Mouse (Mus musculus): ENCODE results near the gene Mlxipl. TPM values are rescaled to one million over a fixed set of nuclear protein-coding genes. Genes with fewer than 3 reads are reported as not detected.

Mlxipl gene
- total and polyA plus RNA-seq, 3 experiments: 0.22 TPM; not detected in 2

DNA sequence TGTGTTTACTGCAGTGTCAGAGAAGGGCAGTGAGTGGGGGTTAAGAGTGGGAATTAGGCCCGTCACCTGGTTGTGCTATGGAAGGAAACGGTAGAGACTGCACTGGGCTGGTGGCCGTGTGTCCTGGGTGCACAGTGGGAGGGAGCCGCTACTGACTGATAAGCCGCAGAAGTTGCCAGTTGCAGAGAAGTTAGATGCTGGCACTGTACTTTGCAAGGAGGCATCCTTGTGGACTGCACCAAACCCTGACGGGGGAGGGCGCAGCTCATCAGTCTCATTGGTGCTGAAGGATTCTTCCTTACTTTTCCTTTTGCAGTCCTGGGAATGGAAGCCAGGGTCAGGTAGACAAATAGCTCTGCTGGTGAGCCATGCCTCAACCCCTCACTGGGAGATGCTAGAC, 72.0 kb downstream of the Mlxipl start:
- no peak for DNase-seq (ENCODE audit: low spot score)
- Histone ChIP-seq H3K4me3 (ENCODE audit: low read depth, low read length) (no peak overlapping the region), H3K9me3 (replicated peaks) (no peaks in the 10 kb centered on the region), H3K4me1 (ENCODE audit: insufficient read depth, low read depth, low read length) (peaks cover 19% of the 10 kb centered on the region), H3K36me3 (replicated peaks) (peaks cover 76% of the 10 kb centered on the region), H3K27me3 (ENCODE audit: insufficient read depth, low read length) (no peaks in the 10 kb centered on the region)
- ATAC-seq (ENCODE audit: extremely low read depth, insufficient number of reproducible peaks, low FRiP score, poor library complexity, severe bottlenecking): no peak
- no peak for TF ChIP-seq TAL1 (conservative IDR thresholded peaks at IDR 0.05; ENCODE audit: low read depth, low read length)
- TF ChIP-seq CTCF (IDR thresholded peaks at IDR 0.05; ENCODE audit: low read depth, low read length): no peak
- TF ChIP-seq GATA1 (IDR thresholded peaks at IDR 0.05; ENCODE audit: borderline replicate concordance, low read length): no peak
- no peak for TF ChIP-seq POLR2AphosphoS5 (IDR thresholded peaks at IDR 0.05; ENCODE audit: insufficient replicate concordance, low read depth, low read length)
- TF ChIP-seq GATA2 (IDR thresholded peaks at IDR 0.05; ENCODE audit: borderline replicate concordance, low read depth, low read length): no peak

DNA sequence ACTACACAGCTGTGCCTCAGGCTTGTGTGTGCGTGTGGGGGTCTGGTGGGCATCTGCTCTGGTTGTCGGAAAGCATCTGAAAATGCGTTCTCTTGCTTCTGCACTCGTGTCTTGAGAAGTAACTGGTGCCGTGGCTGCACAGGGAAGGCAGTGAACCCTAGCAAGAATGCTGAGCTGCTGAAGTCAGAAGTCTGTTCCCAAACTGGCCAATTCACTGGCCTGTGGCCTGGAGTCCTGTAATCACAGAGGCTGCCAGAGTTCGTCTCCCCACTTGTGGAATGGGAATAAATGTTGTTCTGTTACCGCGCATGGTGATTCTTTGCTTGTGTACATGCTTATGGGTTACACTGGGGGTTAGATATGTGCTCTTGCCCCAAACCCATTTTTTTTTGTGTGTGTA, 72.7 kb downstream of the Mlxipl start:
- Histone ChIP-seq H3K27me3 (ENCODE audit: insufficient read depth, low read length) (no peaks in the 10 kb centered on the region), H3K36me3 (replicated peaks) (peaks cover 69% of the 10 kb centered on the region), H3K4me1 (ENCODE audit: insufficient read depth, low read depth, low read length) (peaks cover 18% of the 10 kb centered on the region), H3K4me3 (ENCODE audit: low read depth, low read length) (no peak overlapping the region), H3K9me3 (replicated peaks) (no peaks in the 10 kb centered on the region)
- TF ChIP-seq GATA2 (IDR thresholded peaks at IDR 0.05; ENCODE audit: borderline replicate concordance, low read depth, low read length) (no peak), GATA1 (IDR thresholded peaks at IDR 0.05; ENCODE audit: borderline replicate concordance, low read length) (no peak), TAL1 (conservative IDR thresholded peaks at IDR 0.05; ENCODE audit: low read depth, low read length) (no peak), CTCF (IDR thresholded peaks at IDR 0.05; ENCODE audit: low read depth, low read length) (no peak), POLR2AphosphoS5 (IDR thresholded peaks at IDR 0.05; ENCODE audit: insufficient replicate concordance, low read depth, low read length) (no peak)
- DNase-seq (ENCODE audit: low spot score) (no peak), ATAC-seq (ENCODE audit: extremely low read depth, insufficient number of reproducible peaks, low FRiP score, poor library complexity, severe bottlenecking) (no peak)

DNA sequence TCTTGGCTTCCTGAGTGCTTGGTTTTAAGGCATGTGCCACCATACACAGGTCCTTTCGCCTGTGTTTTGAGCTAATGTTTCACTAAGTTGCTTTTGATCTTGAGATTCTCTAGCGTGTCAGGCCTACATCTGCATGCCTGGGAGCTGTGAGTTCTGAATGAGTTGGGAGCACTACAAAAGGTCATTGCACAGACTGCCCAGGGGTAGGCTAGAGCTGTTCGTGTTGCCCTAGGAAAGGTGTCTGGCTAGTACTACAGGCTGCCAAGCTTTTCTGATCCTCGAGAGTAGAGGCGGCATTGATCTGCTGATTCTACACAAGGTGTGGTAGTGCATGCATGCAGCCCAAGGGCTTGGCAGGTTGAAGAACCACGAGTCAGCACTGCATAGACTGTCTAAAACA, 73.1 kb downstream of the Mlxipl start:
- Histone ChIP-seq H3K36me3 (replicated peaks) (peaks cover 65% of the 10 kb centered on the region), H3K27me3 (ENCODE audit: insufficient read depth, low read length) (no peaks in the 10 kb centered on the region), H3K4me1 (ENCODE audit: insufficient read depth, low read depth, low read length) (peaks cover 19% of the 10 kb centered on the region), H3K9me3 (replicated peaks) (no peaks in the 10 kb centered on the region), H3K4me3 (ENCODE audit: low read depth, low read length) (no peak overlapping the region)
- DNase-seq (ENCODE audit: low spot score) (no peak), ATAC-seq (ENCODE audit: extremely low read depth, insufficient number of reproducible peaks, low FRiP score, poor library complexity, severe bottlenecking) (no peak)
- TF ChIP-seq POLR2AphosphoS5 (IDR thresholded peaks at IDR 0.05; ENCODE audit: insufficient replicate concordance, low read depth, low read length) (no peak; the same call in 1 of the 2 replicates), CTCF (IDR thresholded peaks at IDR 0.05; ENCODE audit: low read depth, low read length) (no peak), GATA2 (IDR thresholded peaks at IDR 0.05; ENCODE audit: borderline replicate concordance, low read depth, low read length) (no peak), TAL1 (conservative IDR thresholded peaks at IDR 0.05; ENCODE audit: low read depth, low read length) (no peak), GATA1 (IDR thresholded peaks at IDR 0.05; ENCODE audit: borderline replicate concordance, low read length) (no peak)

DNA sequence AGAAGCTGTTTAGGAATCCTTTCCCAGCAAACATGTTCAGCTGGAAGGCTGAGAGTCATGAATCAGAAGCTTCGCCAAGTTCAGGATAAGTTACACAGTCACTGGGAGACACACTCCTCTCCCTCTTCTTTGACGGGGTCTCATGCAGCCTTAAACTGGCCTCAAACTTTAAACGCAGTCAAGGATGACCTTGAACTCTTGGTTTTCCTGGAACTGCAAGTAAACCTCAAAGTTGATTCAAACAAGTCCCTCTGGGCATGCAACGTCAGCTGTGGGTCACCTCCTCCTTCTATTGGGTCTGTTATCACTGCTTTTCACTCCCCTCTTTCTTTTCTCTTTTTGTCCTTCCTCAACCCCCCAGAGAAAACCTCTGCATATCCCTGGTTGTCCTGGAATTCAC, 77.2 kb downstream of the Mlxipl start:
- no peak for TF ChIP-seq GATA2 (IDR thresholded peaks at IDR 0.05; ENCODE audit: borderline replicate concordance, low read depth, low read length)
- no peak for TF ChIP-seq GATA1 (IDR thresholded peaks at IDR 0.05; ENCODE audit: borderline replicate concordance, low read length)
- no peak for TF ChIP-seq POLR2AphosphoS5 (IDR thresholded peaks at IDR 0.05; ENCODE audit: insufficient replicate concordance, low read depth, low read length)
- TF ChIP-seq CTCF (IDR thresholded peaks at IDR 0.05; ENCODE audit: low read depth, low read length): no peak
- TF ChIP-seq TAL1 (conservative IDR thresholded peaks at IDR 0.05; ENCODE audit: low read depth, low read length): no peak
- Histone ChIP-seq H3K36me3 (replicated peaks) (peaks cover 47% of the 10 kb centered on the region), H3K27me3 (ENCODE audit: insufficient read depth, low read length) (no peaks in the 10 kb centered on the region), H3K9me3 (replicated peaks) (no peaks in the 10 kb centered on the region), H3K4me1 (ENCODE audit: insufficient read depth, low read depth, low read length) (peaks cover 29% of the 10 kb centered on the region), H3K4me3 (ENCODE audit: low read depth, low read length) (no peak overlapping the region)
- DNase-seq (ENCODE audit: low spot score): no peak
- no peak for ATAC-seq (ENCODE audit: extremely low read depth, insufficient number of reproducible peaks, low FRiP score, poor library complexity, severe bottlenecking)

DNA sequence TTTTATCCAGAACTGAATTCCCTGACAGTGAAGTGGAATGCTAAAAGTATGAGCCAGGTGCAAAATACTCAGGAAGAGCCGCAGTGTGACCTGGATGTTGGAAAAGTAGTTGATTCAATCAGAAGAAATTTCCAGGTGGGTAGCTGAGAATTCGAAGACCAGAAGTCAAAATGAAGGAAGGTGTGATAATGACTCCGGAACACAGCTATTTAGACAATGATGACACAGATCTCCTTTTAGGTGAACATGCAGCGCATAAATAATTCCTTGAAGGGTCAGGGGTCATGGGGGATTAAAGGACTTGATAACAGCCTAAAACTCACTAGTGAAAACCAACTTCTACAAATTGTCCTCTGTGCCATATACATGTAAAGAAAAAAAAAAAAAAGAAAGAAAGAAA, 77.8 kb downstream of the Mlxipl start:
- H3K9me3 ChIP-seq (replicated peaks): no peaks in the 10 kb centered on the region
- H3K27me3 ChIP-seq (ENCODE audit: insufficient read depth, low read length): no peaks in the 10 kb centered on the region
- H3K4me1 ChIP-seq (ENCODE audit: insufficient read depth, low read depth, low read length): peaks cover 32% of the 10 kb centered on the region
- TF ChIP-seq TAL1 (conservative IDR thresholded peaks at IDR 0.05; ENCODE audit: low read depth, low read length): no peak
- no peak for TF ChIP-seq CTCF (IDR thresholded peaks at IDR 0.05; ENCODE audit: low read depth, low read length)
- TF ChIP-seq GATA2 (IDR thresholded peaks at IDR 0.05; ENCODE audit: borderline replicate concordance, low read depth, low read length): no peak
- no peak for TF ChIP-seq GATA1 (IDR thresholded peaks at IDR 0.05; ENCODE audit: borderline replicate concordance, low read length)
- no peak for TF ChIP-seq POLR2AphosphoS5 (IDR thresholded peaks at IDR 0.05; ENCODE audit: insufficient replicate concordance, low read depth, low read length)
- ATAC-seq (ENCODE audit: extremely low read depth, insufficient number of reproducible peaks, low FRiP score, poor library complexity, severe bottlenecking) (no peak), DNase-seq (ENCODE audit: low spot score) (no peak)
- no peak overlapping the region for H3K4me3 ChIP-seq (ENCODE audit: low read depth, low read length)
- H3K36me3 ChIP-seq (replicated peaks): peaks cover 47% of the 10 kb centered on the region

DNA sequence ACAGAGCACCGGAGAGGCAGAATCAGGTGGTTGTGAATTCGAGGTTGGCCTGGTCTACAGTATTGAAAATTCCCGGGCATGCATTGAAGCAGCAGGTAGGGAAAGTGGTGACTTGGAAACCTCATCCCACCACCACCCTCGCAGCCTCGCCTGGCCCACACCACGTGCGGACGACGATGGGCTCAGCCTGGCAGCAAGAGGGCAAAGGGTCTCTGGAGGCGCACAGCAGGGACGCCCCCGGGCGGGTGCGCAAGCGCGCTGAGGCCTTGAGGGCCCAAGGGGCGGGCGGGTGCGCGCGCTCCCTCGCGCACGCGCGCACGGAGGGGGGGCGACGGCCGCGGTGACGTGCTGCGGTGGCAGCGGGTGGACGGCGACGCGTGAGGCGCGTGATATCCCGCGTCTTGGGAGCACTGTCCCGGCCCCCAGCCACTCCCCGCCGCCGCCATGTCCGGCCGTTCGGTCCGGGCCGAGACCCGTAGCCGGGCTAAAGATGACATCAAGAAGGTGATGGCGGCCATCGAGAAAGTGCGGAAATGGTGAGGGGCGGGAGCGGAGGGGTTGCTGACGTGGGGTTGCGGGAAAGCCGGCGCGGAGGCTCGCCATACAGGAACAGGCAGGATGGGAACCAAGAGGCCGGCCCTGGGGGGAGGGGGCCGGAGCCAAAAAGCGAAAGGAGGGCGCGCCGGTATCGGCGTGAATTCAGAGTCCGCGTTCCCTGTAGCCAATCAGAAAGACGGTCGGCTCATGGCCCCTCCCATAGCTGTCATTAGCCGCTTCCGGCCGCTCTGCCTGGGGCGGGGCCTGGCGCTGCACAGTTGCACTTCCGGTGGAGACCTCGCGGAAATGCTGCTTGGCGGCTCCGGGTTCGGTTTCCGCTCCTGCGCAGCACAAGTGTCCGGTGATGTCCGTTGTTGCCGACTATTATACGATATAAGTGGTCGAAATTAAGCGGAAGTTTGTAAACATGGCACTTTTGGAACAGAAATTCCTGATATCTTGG, 78.7 kb downstream of the Mlxipl start, which contains the start of gene Bcl7b:
Bcl7b (plus strand) TSS at position 221 of the 1,000 bp plus-strand sequence.
- no peaks in the 10 kb centered on the region for H3K9me3 ChIP-seq (replicated peaks)
- no peak for TF ChIP-seq TAL1 (conservative IDR thresholded peaks at IDR 0.05; ENCODE audit: low read depth, low read length)
- TF ChIP-seq POLR2AphosphoS5 (IDR thresholded peaks at IDR 0.05; ENCODE audit: insufficient replicate concordance, low read depth, low read length): no peak; the same call in 1 of the 2 replicates
- TF ChIP-seq GATA1 (IDR thresholded peaks at IDR 0.05; ENCODE audit: borderline replicate concordance, low read length): no peak
- no peak for TF ChIP-seq CTCF (IDR thresholded peaks at IDR 0.05; ENCODE audit: low read depth, low read length)
- TF ChIP-seq GATA2 (IDR thresholded peaks at IDR 0.05; ENCODE audit: borderline replicate concordance, low read depth, low read length): no peak

More for the DNA sequence above, 78.7 kb downstream of the Mlxipl start, which contains the start of gene Bcl7b:
- ATAC-seq (ENCODE audit: extremely low read depth, insufficient number of reproducible peaks, low FRiP score, poor library complexity, severe bottlenecking) (peak; percentile 95), DNase-seq (ENCODE audit: low spot score) (peak; percentile 90)
- Histone ChIP-seq H3K4me3 (ENCODE audit: low read depth, low read length) (peak within 1 kb of the TSS; percentile 80), H3K27me3 (ENCODE audit: insufficient read depth, low read length) (no peaks in the 10 kb centered on the region), H3K36me3 (replicated peaks) (peaks cover 47% of the 10 kb centered on the region), H3K4me1 (ENCODE audit: insufficient read depth, low read depth, low read length) (peaks cover 34% of the 10 kb centered on the region)
